Mouse (Mus musculus) heart, embryonic 14.5 days (tissue): ENCODE measurements around the gene Celf2. TPM values are rescaled to one million over a fixed set of nuclear protein-coding genes. Genes with fewer than 3 reads are reported as not detected.

Experiments
- ATAC-seq: fragments of 200-750 bp; cut with Nextera tagmentation; 2 replicates; pipeline ENCODE4 v1.8.0; 2017; ENCODE audit warnings: low read depth, moderate TSS enrichment; ENCODE audit not compliant: insufficient number of reproducible peaks, insufficient read depth, low FRiP score
- H3K27ac ChIP-seq, 2 experiments: fragments of 200-500 bp in 1 of 2; fragments of 300-500 bp in 1 of 2; sonication (generic) in 1 of 2; replicated peaks in 1 of 2; 2 replicates each; pipeline ENCODE4 v1.5.1; 2012 to 2014; ENCODE audit warnings: low read depth in 2 of 2, low read length in 2 of 2, control low read depth in 1 of 2, mild to moderate bottlenecking in 1 of 2, mixed read lengths in 1 of 2; ENCODE audit not compliant: control insufficient read depth in 1 of 2, insufficient read depth in 1 of 2
- H3K27me3 ChIP-seq: fragments of 300-500 bp; sonication (generic); 2 replicates; pipeline ENCODE4 v1.6.1; 2014; ENCODE audit warnings: mild to moderate bottlenecking, low read length, control low read depth; ENCODE audit not compliant: control insufficient read depth, insufficient read depth
- H3K36me3 ChIP-seq: fragments of 300-500 bp; sonication (generic); 2 replicates; pipeline ENCODE4 v1.6.1; 2014; ENCODE audit warnings: mild to moderate bottlenecking, control low read depth, low read length, mixed read lengths; ENCODE audit not compliant: control insufficient read depth, insufficient read depth
- H3K4me1 ChIP-seq, 2 experiments: fragments of 200-500 bp in 1 of 2; fragments of 300-500 bp in 1 of 2; sonication (generic) in 1 of 2; 2 replicates each; pipeline ENCODE4 v1.6.1; 2012 to 2014; ENCODE audit warnings: low read length in 2 of 2, control low read depth in 1 of 2, mixed read lengths in 1 of 2; ENCODE audit not compliant: control insufficient read depth in 2 of 2, insufficient read depth in 2 of 2
- H3K4me2 ChIP-seq: fragments of 300-500 bp; sonication (generic); 2 replicates; pipeline ENCODE4 v1.6.1; 2014; ENCODE audit warnings: mild to moderate bottlenecking, low read length
- H3K4me3 ChIP-seq, 2 experiments: fragments of 200-500 bp in 1 of 2; fragments of 300-500 bp in 1 of 2; sonication (generic) in 1 of 2; 2 replicates each; pipeline ENCODE4 v1.5.1; 2012 to 2014; ENCODE audit warnings: low read length in 2 of 2, mild to moderate bottlenecking in 2 of 2, control low read depth in 1 of 2, low read depth in 1 of 2, moderate library complexity in 1 of 2; ENCODE audit not compliant: control insufficient read depth in 1 of 2, insufficient read depth in 1 of 2
- H3K9ac ChIP-seq: fragments of 300-500 bp; sonication (generic); 2 replicates; pipeline ENCODE4 v1.6.1; 2014; ENCODE audit warnings: mild to moderate bottlenecking, low read length
- H3K9me3 ChIP-seq: fragments of 300-500 bp; sonication (generic); 2 replicates; pipeline ENCODE4 v1.6.1; 2016; ENCODE audit warnings: low read length, control low read depth; ENCODE audit not compliant: control insufficient read depth
- WGBS: fragments of 180-500 bp; shearing (Covaris S2); extraction: QIAGEN DNeasy Blood & Tissue Kit; methylation state at CpG from one replicate; pipeline ENCODE4 v1.1.7; 2014; 5-methylcytosine and 5-hydroxymethylcytosine counted together
- polyA plus RNA-seq: library from polyadenylated mRNA; unstranded; fragments of >200 nt; fragmentation: Nextera tagmentation; extraction: Ambion mirVana; gene quantifications from 2 replicates; pipeline ENCODE4 v1.2.1, GENCODE M21; 2014

Celf2 gene
- polyA plus RNA-seq, 1 experiment from 2014 or later: 66.5 TPM

- no peaks in the 10 kb centered on the region for H3K27me3 ChIP-seq
- no peaks in the 10 kb centered on the region for H3K9me3 ChIP-seq
- ATAC-seq: no peak
- H3K4me1 ChIP-seq: no peaks in the 10 kb centered on the region; a peak in 1 of 4 replicates
- WGBS: 79% methylated on average over 6 of the region's 6 CpGs
- H3K36me3 ChIP-seq: no peaks in the 10 kb centered on the region
- H3K4me3 ChIP-seq: no peak overlapping the region
- H3K9ac ChIP-seq: no peak overlapping the region
- no peak overlapping the region for H3K4me2 ChIP-seq
- no peak overlapping the region for H3K27ac ChIP-seq
These were observed 540.1 kb downstream of the Celf2 start for GRCm38 (mm10) chr2:6969228-6969627.

- Histone ChIP-seq H3K4me3 (no peak overlapping the region), H3K4me1 (no peaks in the 10 kb centered on the region; a peak in 1 of 4 replicates), H3K36me3 (no peaks in the 10 kb centered on the region), H3K9me3 (no peaks in the 10 kb centered on the region), H3K9ac (no peak overlapping the region), H3K27me3 (no peaks in the 10 kb centered on the region), H3K4me2 (no peak overlapping the region), H3K27ac (no peak overlapping the region)
- no peak for ATAC-seq
These were observed 544.1 kb downstream of the Celf2 start for GRCm38 (mm10) chr2:6965243-6965642.

- WGBS: 83% methylated on average over 4 of the region's 4 CpGs
- Histone ChIP-seq H3K4me1 (no peaks in the 10 kb centered on the region), H3K4me3 (no peak overlapping the region), H3K9ac (no peak overlapping the region), H3K36me3 (no peaks in the 10 kb centered on the region), H3K27me3 (no peaks in the 10 kb centered on the region), H3K4me2 (no peak overlapping the region), H3K9me3 (no peaks in the 10 kb centered on the region), H3K27ac (no peak overlapping the region)
- no peak for ATAC-seq
These were observed 558.7 kb downstream of the Celf2 start for GRCm38 (mm10) chr2:6950702-6951101.

- H3K27ac ChIP-seq: no peak overlapping the region
- no peaks in the 10 kb centered on the region for H3K27me3 ChIP-seq
- H3K9me3 ChIP-seq: no peaks in the 10 kb centered on the region
- ATAC-seq: no peak
- H3K4me2 ChIP-seq: no peak overlapping the region
- H3K4me3 ChIP-seq: no peak overlapping the region
- H3K4me1 ChIP-seq: no peaks in the 10 kb centered on the region
- H3K9ac ChIP-seq: no peak overlapping the region
- H3K36me3 ChIP-seq: no peaks in the 10 kb centered on the region
- 73% methylated on average over 9 of the region's 9 CpGs for WGBS
These were observed 563.5 kb downstream of the Celf2 start for GRCm38 (mm10) chr2:6945638-6946415.

- 75% methylated on average over 8 of the region's 8 CpGs for WGBS
- Histone ChIP-seq H3K4me3 (no peak overlapping the region), H3K27me3 (no peaks in the 10 kb centered on the region), H3K4me1 (no peaks in the 10 kb centered on the region), H3K9me3 (no peaks in the 10 kb centered on the region), H3K4me2 (no peak overlapping the region), H3K36me3 (no peaks in the 10 kb centered on the region), H3K9ac (no peak overlapping the region), H3K27ac (no peak overlapping the region)
- no peak for ATAC-seq
These were observed 565.7 kb downstream of the Celf2 start for GRCm38 (mm10) chr2:6943651-6944050.

- Histone ChIP-seq H3K9ac (no peak overlapping the region), H3K9me3 (no peaks in the 10 kb centered on the region), H3K27me3 (no peaks in the 10 kb centered on the region), H3K4me1 (no peaks in the 10 kb centered on the region), H3K4me3 (no peak overlapping the region), H3K4me2 (no peak overlapping the region), H3K27ac (no peak overlapping the region), H3K36me3 (no peaks in the 10 kb centered on the region)
- no peak for ATAC-seq
- WGBS: 90% methylated on average over 2 of the region's 2 CpGs
These were observed 566.5 kb downstream of the Celf2 start for GRCm38 (mm10) chr2:6942635-6943390.

GRCm38 (mm10) chr2:6939143-6939542 lies 570.2 kb downstream of the Celf2 start:
- no peak for ATAC-seq
- no peaks in the 10 kb centered on the region for H3K36me3 ChIP-seq
- 91% methylated on average over 2 of the region's 2 CpGs for WGBS

More at GRCm38 (mm10) chr2:6939143-6939542, 570.2 kb downstream of the Celf2 start:
- Histone ChIP-seq H3K4me1 (no peaks in the 10 kb centered on the region), H3K27ac (no peak overlapping the region), H3K4me2 (no peak overlapping the region), H3K9ac (no peak overlapping the region), H3K9me3 (no peaks in the 10 kb centered on the region), H3K4me3 (no peak overlapping the region), H3K27me3 (no peaks in the 10 kb centered on the region)
